Mouse (Mus musculus) c-Kit-positive CD71-negative TER-119-negative erythroid progenitor cells, embryonic 14.5 days (primary cell): Measurements from ENCODE around the gene Hist2h3c1.
"Not testable (repeated sequence)": the region's sequence is repeated elsewhere in the genome, so short reads cannot be mapped to it uniquely, and the experiment has no call there.

Experiments used
- DNase-seq: peaks from one replicate; pipeline ENCODE4 v3.0.0-alpha.2; 2013; ENCODE audit warnings: low read depth

Hist2h3c1 gene

DNA sequence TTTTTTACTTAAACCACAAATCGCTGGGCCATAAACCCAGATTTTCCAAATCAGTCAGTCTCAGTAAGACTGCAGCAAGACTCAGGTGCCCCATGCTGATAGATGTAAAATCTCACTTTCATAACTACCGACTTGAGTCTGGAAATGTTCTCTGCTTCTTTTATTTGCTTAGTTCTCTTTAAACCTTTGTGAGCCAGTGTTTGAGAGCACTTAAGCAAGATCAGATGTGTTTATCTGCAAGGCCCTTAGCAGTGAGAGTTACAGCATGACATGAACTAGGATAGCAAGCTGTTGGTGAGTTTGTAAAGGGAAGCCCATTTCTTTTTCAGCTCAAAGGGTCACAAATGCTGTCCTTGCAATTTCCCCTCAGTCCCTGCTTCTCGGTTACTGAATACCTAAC is 10.7 kb downstream of the Hist2h3c1 start:
- DNase-seq = no peak

DNA sequence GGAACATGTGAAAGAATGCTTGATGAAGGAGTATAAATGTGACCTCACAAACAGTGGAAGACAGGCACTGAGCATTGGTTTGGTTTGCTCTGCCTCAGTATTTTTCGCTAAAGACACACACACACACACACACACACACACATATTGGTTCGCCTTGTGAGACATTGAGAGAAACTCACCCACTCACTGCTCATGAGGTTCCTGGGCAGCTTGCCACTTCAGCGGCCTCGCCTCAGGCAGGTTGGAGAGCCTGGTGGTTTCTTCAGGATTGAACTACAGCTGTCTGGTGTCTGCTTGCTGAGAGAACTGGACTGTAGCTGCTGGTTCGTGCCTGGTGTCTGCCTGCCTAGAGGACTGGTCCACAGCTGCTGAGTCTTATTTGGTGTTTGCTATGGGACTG is 13.7 kb downstream of the Hist2h3c1 start:
- no peak for DNase-seq

DNA sequence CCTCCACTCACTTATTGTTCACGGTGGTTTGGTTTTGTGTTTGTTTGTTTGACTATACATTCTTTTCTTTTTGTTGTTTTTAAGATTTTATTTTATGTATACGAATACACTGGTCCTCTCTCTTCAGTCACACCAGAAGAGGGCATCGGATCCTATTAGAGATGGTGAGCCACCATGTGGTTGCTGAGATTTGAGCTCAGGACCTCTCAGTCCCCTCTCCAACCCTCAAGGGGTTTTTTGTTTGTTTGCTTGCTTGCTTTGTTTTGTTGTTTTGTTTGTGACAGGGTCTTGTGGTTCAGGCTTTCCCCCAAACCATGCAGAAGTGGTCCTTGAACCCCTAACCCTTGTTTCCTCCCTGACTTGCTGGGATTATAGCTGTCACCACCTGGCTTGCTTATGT is 15.1 kb downstream of the Hist2h3c1 start:
- DNase-seq = no peak

DNA sequence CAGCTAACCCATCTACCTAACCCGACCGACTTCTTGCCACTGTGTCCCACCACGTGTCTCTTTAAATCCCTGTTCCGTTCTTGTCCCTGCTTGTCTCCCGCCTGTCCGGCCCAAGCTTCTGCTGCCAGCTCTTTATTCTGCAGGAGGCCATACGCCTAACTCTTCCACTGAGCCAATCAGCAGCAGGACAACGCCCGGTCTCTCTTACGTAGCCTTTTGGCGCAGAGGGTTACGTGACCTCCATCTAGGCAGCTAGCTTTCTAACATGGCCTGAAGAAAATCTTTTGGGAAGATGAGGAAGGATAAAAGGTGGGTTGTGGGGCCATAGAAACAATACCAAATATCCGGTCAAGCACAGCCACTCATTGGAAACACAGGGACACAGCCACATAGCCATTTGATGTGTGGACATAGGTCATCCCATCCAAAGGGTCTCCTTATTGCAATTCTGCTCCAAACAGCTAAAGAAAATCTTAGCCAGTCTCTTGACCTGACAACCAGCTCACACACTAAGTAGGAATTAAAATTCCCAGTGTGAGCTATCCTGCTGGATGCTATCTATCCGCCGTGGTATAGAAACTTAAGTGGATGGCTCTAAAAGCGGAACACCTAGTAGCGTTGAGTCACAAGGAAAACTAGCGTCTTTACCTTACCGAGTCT is 15.9 kb downstream of the Hist2h3c1 start:
- DNase-seq = no peak

DNA sequence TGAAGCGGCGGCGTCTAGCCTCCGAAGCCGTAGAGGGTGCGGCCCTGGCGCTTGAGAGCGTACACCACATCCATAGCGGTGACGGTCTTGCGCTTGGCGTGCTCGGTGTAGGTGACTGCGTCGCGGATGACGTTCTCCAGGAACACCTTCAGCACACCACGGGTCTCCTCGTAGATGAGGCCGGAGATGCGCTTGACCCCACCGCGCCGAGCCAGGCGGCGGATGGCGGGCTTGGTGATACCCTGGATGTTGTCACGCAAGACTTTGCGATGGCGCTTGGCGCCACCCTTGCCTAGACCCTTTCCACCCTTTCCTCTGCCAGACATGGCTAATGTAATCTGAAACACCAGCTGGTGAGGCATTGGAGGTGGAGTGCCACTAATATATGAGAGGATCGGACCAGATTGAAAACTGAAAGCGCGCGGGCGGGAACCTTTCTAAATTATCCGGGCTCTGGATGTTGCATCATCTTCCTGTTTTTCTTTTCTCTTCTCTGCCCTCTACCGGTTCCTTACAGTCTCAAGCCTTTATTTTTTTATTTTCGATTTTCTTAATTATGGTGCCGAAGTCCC is 16.6 kb downstream of the Hist2h3c1 start, which contains the start of gene Hist2h4:
Gene Hist2h4 (minus strand): TSS at position 333 of the 572 bp plus-strand sequence.
- DNase-seq = peak; percentile 94

DNA sequence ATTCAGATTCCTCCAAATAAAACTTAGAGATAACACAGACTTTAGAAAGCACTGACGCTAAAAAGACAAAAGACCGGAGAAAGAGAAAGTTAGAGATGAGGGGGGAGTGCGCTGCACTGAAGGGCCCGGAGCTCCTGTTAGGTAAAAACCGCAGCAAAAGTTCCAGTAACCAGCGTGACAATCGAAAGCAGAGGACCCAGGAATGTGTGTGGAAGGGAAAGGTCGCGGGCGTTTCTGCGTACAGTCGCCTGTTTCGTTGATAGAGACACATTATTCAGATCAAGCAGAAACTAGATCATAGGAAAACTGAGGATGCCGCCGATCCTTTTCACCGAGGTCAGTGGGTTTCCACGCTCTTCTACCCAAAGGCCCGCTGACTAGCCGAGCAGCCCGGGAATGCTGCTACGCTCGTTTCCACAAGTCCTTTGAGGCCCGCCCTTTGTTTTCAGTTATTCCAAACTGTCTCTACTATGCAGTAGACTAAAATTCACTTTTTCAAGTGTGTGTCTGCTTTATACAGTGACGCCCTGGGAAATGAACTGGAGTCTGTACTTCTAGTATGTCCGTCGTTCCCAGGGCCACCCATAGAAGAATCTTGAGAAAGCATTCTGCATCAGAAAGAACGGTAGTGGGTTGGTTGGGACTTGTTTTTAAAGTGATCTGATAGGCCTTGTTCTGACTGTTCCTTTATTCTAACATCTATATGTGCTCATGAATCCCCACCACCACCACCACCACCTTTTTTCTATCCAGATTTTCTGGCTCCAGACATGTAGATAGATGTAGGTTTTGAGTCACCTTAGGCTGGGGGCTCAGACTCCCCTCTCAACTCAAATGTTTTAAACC is 17.3 kb downstream of the Hist2h3c1 start:
- DNase-seq = no peak

DNA sequence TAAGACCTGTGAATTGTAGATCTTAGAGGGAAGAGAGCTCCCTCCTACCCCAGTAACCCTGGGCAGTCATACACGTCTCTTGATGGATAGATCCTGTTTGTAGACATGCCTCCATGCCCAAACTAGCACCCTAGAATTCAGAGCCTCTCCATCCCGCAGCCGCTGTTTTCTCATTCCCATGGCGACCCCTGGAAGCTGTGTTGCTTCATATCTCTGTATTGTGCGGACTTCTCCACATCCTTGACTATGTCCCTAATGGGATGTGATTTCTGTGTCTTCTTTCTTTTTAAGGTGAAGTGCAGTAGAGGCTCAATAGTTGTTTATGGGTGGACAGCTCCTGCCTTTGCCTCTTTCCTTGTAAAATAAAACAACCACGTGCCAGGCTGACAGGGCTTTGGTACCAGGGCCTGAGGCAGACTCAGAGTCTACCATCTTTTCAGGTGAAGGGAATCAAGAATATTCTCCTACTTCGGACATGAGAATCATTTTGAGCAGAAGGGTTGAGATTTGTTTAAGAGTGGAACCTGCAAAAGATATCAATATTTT is 18.0 kb downstream of the Hist2h3c1 start:
- DNase-seq = no peak

DNA sequence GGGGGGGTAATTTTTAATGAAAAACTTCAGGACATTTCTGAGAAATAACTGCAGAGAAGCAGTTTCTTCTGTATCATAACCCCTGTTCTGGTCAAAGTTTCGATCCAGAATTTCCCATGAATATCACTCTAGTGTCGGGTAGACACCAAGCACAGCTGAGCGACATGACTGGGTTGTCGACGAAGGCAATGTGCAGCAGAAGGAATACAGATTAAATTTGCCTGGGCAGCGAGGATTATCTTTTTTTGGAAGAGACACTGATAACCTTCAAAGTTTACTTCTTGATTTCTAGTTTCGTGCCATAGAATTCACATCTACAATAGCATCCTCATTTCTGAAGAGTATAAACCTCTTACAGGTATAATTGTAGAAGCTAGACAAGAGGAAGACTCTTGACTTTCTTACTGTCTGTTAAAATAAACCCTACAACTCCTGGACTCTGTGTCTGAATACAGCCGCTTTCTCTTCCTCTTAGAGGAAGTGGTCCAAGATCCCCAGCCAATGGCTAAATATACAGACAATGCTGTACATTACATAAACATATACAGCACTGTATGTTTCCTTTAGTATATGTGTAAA is 19.7 kb downstream of the Hist2h3c1 start:
- DNase-seq = no peak

DNA sequence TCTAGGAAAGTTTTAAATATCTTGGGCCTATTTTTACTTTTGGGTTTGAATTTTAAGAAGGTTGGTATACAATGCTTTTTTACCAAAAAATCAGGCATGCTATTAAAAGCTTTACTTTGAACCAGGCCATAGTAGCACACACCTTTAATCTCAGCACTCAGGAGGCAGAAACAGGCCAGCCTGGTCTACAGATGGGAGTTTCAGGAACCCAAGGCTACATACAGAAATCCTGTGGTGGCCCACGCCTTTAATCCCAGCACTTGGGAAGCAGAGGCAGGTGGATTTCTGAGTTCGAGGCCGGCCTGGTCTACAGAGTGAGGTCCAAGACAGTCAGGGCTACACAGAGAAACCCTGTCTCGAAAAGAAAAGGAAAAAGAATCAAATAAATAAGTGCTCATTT is 21.1 kb downstream of the Hist2h3c1 start:
- no peak for DNase-seq

DNA sequence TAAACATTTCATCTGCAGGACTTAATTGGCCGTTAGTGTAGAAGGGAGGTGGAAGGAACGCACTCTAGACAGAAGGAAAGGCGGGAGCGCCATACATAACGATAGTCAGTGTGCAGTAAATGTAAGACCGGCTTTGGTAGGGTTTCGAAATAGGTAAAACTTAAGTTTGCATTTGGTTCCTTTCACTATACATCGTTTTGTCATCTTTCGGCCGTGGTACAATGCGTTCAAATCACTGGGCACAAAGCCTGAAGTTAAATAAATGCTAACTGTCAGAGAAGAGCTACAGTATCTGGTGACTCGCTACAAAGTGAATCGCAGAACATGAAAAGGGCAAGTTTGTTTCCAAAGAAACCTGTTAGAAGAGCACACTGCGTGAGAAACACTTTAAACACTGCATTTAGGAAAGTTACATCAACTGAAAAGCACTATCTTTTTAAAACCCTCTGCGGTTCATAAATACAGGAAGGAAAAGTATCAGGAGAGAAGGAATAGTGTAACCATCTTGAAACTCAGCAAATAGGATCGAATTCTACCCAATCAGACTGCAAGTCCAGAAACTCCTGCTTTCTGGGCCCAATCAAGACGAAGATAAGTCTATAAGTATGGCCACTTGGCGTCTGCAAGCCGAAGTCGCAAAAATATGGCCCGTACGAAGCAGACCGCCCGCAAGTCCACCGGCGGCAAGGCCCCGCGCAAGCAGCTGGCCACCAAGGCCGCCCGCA is 21.7 kb downstream of the Hist2h3c1 start, which contains the start of gene Hist2h3b:
Gene Hist2h3b (plus strand): TSS at position 604 of the 725 bp plus-strand sequence.
- DNase-seq = peak; percentile 66

DNA sequence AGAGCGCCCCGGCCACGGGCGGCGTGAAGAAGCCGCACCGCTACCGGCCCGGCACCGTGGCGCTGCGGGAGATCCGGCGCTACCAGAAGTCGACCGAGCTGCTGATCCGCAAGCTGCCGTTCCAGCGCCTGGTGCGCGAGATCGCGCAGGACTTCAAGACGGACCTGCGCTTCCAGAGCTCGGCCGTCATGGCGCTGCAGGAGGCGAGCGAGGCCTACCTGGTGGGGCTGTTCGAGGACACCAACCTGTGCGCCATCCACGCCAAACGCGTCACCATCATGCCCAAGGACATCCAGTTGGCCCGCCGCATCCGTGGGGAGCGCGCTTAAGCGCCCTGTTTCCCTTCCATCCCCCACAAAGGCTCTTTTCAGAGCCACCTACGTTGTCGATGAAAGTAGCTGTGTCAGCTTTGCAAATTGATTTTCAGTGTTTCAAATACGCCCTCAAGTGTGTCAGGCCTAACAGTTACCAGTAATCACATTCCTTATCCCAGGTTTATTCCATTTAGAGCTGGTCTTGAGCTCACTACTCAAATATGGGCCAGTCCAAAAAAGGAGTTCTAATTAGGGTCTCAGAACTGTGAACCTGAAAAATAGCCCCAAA is 22.4 kb downstream of the Hist2h3c1 start:
- not testable (repeated sequence) for DNase-seq

DNA sequence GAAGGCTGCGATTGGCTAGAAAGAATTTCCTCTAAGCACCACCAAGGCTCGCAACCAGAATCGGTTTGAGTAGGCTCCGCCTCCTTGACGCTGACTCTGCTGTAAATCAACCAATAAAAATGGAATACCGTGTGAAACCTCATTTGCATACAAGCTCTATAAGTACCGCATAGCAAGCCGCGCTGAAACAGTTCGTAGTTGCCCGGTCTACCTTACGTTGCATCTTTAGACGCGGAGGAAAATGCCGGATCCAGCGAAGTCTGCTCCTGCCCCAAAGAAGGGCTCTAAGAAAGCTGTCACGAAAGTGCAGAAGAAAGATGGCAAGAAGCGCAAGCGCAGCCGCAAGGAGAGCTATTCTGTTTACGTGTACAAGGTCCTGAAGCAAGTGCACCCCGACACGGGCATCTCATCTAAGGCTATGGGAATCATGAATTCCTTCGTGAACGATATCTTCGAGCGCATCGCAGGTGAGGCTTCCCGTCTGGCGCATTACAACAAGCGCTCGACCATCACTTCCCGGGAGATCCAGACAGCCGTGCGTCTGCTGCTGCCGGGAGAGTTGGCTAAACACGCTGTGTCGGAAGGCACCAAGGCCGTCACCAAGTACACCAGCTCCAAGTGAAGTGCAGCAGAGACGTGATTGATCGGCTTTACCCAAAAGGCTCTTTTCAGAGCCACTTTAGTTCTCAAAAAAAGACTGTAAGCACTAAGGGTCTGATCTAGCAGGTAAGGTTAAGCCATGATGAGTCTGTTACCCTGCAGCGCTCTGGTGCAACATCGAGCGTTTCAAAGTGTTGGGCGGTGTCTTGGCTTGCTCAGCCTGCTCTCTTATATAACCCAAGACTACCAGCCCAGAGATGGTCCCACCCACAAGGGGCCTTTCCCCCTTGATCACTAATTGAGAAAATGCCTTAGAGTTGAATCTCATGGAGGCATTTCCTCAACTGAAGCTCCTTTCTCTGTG is 23.3 kb downstream of the Hist2h3c1 start, which contains the start of gene Hist2h2bb:
Gene Hist2h2bb (plus strand): TSS at position 242 of the 964 bp plus-strand sequence.
- peak; percentile 94 for DNase-seq

DNA sequence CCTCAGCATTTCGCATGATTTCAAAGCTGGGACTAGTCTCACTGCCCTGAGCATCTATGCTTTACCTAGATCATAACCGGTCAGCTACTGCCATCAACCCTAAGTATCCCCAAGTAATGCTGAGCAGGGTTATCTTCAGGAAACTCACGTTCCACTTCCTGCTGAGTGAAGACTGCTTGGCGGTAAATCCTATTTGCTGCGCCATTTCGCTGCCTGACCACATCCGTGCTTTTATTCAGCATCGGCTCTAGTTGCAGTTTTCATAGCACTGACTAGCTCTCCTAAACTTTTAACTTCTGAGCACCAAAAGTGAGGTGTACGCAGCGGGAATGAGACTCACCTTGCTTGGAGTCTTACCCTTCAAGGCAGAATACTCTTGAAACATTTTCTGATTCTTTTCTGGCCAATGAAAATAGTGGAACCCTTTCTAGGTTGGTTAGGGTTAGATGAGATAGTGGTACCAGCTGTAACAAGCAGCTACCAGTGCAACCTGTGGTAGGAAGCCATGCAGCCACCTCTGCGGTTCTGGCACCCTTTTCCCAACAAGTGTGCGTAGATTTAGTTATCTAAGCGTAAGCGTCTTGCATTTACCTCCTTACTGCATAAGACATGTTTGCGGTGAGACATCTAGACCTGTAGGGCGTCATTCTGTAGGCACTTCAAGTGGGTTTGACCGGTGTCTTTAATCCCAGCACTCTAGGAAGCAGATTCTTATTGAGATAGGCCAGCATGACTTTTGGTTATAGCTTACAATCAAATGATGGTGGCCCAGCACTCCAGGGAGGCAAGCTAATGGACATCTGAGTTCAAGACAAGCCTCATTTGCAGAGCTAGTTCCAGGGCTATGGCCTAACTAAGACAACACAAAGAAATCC is 27.3 kb downstream of the Hist2h3c1 start:
- no peak for DNase-seq

DNA sequence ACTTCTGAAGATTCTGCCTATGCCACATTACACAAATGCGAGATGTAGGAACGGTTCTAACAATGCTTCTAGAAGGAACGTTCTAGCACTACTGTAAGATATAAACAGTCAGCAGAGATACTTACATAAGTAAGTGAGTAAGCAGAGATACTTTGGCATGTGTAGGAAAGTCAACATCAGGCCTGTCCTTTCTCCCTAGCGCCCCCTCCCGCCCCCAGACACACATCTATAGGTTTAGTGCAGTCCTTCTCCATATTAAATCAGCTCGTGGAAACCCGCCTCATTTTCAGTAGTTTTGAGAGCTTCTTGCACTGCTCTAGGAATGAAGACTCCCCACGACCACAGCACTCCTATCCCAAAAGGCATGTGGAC is 30.9 kb downstream of the Hist2h3c1 start:
- peak; percentile 49 for DNase-seq

DNA sequence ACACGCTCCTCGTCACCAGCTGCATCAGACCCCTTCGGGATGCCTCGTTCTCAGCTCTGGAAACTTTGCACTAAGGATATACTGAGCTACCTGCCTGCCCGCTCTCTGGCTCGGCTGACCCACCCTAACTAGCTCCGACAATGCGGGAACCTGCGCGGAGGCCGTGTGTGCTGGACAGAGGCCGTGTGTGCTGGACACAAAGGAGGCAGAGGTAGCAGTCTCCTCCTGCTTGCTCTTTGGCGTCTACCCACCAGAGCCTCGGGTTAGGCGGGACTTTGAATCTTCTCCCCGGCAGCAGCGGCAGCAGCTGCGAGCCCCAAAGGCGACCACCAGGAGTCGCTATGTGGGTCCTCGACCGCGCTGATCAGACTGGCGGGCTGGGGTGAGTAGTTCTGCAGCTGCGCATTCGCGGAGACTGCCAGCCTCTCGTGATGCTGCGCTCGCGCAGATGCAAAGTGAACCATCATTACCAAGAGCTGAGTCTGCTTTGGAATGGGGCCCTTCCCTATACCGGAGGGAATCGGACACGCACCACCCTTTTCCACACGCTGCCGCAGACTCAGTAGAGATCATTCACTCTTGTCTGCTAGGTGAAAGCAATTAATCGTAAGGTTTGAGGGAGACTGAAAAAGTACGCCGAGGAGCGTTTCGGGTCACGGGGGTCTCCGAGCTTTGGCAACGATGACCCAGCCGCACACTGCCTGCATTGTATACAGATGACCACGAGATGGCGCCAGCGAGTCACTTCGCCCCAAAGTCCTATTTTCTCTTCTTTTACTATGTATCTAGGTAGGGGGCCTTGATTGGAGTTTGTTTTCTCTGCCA is 31.5 kb downstream of the Hist2h3c1 start:
- peak; percentile 73 for DNase-seq

DNA sequence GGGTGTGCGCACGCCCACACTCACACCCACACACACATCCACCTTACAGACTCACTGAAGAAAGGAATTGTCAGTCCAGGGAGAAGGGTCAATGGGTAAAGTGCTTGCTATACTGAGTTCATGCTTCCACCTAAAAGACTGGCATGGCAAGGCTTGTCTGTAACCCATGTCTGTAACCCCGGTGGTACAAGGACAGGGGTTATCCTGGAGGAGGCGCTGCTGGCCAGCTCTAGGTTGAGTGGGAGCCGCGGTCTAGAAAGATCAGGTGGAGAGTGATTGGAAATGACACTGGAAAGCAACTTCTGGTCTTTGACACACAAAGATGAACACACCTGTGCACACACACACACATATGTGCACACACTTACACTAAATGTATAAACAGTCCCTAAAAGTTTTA is 34.2 kb downstream of the Hist2h3c1 start:
- no peak for DNase-seq

DNA sequence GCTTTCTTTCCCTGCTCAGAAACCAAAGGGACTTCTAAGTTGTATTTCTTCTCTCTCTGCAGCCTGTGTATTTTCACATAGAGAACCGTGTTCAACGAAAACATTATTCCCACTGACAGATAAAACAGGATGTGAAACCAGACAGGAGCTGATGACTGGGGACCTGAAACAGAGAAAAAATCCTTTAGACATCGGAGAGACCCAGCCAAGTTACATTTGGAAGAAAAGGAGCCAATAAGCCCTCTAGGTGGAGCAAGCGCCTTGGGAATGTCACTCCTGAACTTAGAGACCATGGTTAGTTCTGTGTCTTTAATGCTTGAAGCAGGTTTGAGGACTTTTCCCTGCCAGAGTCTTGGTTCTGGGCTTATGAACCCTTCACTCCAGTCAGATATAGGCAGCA is 38.0 kb downstream of the Hist2h3c1 start:
- DNase-seq = no peak

DNA sequence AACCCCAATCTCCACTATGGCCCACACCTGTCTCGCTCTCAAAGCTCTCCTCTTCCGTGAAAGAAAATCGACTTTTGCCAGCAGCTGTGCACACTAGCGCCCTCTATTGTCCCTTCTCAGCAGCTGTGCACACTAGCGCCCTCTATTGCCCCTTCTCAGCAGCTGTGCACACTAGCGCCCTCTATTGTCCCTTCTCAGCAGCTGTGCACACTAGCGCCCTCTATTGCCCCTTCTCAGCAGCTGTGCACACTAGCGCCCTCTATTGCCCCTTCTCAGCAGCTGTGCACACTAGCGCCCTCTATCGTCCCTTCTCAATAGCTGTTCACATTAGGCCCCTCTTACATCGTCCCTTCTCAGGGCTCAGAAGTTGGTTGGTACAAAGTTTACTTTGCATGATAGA is 40.8 kb downstream of the Hist2h3c1 start:
- DNase-seq = not testable (repeated sequence)
